Mouse (Mus musculus): Measurements from ENCODE around the gene Col8a2.

- no peak for TF ChIP-seq GATA1 (IDR thresholded peaks at IDR 0.05; ENCODE audit: borderline replicate concordance, low read length)
- no peak for TF ChIP-seq FLI1 (IDR thresholded peaks at IDR 0.05; ENCODE audit: low read length)
Measured at GRCm38 (mm10) chr4:126256131-126256791, 30.3 kb upstream of the Col8a2 start, which contains the start of gene Map7d1.

Measured in megakaryocyte, embryonic 14.5 days (primary cell).